Mouse (Mus musculus): Measurements from ENCODE around the gene Pin1rt1. TPM values are rescaled to one million over a fixed set of nuclear protein-coding genes. Genes with fewer than 3 reads are reported as not detected.

Gene Pin1rt1
- polyA plus RNA-seq, 1 experiment = not detected

DNA sequence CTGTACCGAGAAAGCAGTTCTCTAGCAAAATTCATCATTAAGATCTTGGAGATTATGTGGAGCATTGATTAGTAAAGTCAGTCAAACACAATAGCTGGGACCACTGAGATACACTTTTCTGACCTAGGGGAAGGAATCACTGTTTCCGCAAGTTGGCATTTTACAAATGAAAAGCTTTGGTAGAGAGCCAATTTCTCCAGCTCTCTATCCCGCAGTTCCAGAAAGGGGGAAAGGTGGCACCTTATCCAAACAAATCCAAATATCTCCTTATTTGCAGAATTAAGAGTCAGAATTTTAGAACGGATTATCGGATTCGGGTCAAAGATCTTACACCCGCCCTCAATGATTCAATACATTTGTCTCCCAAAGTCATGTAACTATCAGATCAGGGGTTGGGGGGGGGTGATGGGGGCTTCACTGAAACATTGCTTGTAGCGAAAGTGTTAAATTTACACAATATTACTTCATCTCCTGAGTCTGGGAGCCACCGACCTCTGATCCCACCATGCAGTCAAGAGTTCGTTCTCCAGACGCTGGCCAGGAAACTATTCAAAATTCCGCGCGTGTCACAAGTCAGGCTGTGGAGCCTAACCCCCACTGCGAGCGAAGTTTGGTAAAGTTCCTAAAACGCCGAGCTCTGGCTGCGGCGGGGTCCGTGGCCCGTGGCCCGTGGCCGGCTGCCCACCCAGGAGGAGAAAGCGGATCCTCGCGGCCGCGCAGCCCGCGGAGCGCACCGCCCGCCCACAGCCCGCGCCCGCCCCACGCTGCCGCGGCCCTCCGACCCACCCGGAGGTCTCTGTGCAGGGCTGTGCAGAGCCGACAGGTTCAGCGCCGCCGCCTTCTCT lies 25.9 kb upstream of the Pin1rt1 start:
- Histone ChIP-seq H3K27me3 (ENCODE audit: control insufficient read depth) (peaks cover 45% of the 10 kb centered on the region), H3K36me3 (ENCODE audit: control insufficient read depth) (no peaks in the 10 kb centered on the region), H3K9me3 (ENCODE audit: control insufficient read depth, low read length) (no peaks in the 10 kb centered on the region), H3K4me1 (ENCODE audit: control insufficient read depth) (peaks cover 15% of the 10 kb centered on the region), H3K4me3 (replicated peaks) (peak overlapping the region; percentile 69)
- TF ChIP-seq TAL1 (IDR thresholded peaks at IDR 0.05; ENCODE audit: low read length) = no peak
- TF ChIP-seq GATA1 (IDR thresholded peaks at IDR 0.05; ENCODE audit: low read length) = no peak

DNA sequence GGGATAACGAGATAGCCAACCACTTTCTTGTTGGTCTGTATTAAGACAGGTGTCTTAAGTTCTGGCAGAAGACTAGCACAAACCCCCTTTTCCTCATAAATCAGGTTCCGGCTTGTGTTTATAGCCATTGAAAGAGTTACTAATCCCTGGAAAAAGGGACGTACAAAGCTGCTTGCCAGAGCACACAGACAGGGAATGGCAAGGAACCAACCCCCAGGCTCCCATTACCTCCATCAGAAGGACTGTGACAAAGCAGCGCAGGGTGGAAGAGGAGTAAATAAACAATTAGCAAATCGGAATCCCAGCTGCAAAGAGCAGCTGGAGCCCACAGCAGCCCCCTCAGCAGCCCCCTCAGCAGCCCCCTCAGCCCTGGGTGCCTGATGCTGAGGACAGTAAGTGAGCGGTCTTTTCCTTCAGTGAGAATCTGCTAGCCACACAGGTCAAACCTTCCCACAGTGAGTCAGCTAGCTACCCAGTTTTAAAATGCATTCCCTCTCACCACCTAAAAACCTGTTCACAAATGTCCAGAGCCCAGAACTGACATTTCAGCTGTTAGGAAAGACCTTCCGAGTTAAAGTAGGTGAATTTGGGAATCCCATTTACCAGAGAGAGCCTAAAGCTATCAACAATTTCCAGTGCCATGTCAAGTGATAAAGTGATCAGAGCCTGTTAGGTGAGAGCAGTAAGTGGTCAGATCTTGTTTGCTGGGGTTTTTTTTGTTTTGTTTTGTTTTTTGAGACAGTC lies 25.0 kb upstream of the Pin1rt1 start:
- no peak for TF ChIP-seq GATA1 (IDR thresholded peaks at IDR 0.05; ENCODE audit: low read length)
- no peak for TF ChIP-seq TAL1 (IDR thresholded peaks at IDR 0.05; ENCODE audit: low read length)
- H3K27me3 ChIP-seq (ENCODE audit: control insufficient read depth) = peaks cover 45% of the 10 kb centered on the region
- peaks cover 13% of the 10 kb centered on the region for H3K4me1 ChIP-seq (ENCODE audit: control insufficient read depth)
- H3K4me3 ChIP-seq (replicated peaks) = no peak overlapping the region
- no peaks in the 10 kb centered on the region for H3K36me3 ChIP-seq (ENCODE audit: control insufficient read depth)
- H3K9me3 ChIP-seq (ENCODE audit: control insufficient read depth, low read length) = no peaks in the 10 kb centered on the region

DNA sequence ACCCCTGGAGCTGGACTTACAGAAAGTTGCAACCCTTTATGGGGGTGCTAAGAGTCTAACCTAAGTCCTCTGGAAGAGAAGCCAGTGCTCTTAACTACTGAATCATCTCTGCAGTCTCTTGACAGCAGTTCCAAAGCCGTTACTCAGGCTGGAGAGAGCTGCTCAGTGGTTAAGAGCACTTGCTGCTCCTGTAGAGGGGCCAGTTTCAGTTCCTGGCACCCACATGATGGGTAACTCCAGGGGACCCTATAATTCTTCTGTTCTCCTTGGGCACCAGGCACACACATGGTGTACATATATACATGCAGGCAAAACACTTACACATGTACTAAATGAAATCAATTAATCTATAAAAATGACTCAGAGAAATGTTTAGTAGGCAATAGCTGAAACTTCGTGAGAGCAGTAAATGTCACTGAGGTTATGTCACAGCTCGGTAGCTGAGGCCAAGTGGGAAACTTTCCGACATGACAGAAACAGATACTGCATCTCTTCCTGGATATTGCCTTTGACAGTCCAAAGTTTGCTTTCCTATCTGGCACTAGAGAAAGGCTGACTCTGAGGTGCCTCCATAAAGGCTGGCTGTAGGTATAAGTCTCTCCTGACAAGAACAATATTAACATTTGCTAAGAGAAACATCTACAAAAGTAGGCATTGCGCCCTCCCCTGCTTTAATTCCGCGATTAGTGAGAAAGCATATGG lies 24.2 kb upstream of the Pin1rt1 start:
- TF ChIP-seq TAL1 (IDR thresholded peaks at IDR 0.05; ENCODE audit: low read length) (no peak), GATA1 (IDR thresholded peaks at IDR 0.05; ENCODE audit: low read length) (no peak)
- Histone ChIP-seq H3K4me3 (replicated peaks) (no peak overlapping the region), H3K9me3 (ENCODE audit: control insufficient read depth, low read length) (no peaks in the 10 kb centered on the region), H3K4me1 (ENCODE audit: control insufficient read depth) (peaks cover 11% of the 10 kb centered on the region), H3K27me3 (ENCODE audit: control insufficient read depth) (peaks cover 45% of the 10 kb centered on the region), H3K36me3 (ENCODE audit: control insufficient read depth) (no peaks in the 10 kb centered on the region)

DNA sequence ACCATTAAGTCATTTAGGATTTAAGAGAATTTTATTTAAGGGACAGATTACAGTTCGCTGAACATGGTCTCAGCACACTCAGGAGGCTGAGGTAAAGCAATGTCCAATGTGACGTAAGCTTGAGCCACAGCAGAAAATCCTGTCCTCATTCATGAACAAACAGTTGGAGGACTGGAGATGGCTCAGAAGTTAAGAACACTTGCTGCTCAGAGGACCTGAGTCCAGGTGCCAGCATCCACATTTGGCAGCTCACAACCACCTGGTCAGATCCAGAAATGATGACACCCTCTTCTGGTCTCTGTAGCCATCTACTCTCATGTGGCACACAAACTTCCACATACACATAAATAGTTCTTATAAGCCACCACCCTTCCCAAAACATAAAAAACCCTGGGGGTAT lies 23.5 kb upstream of the Pin1rt1 start:
- H3K4me1 ChIP-seq (ENCODE audit: control insufficient read depth) = peaks cover 11% of the 10 kb centered on the region
- H3K27me3 ChIP-seq (ENCODE audit: control insufficient read depth) = peaks cover 43% of the 10 kb centered on the region
- no peaks in the 10 kb centered on the region for H3K9me3 ChIP-seq (ENCODE audit: control insufficient read depth, low read length)
- H3K36me3 ChIP-seq (ENCODE audit: control insufficient read depth) = no peaks in the 10 kb centered on the region
- no peak overlapping the region for H3K4me3 ChIP-seq (replicated peaks)
- TF ChIP-seq TAL1 (IDR thresholded peaks at IDR 0.05; ENCODE audit: low read length) (no peak), GATA1 (IDR thresholded peaks at IDR 0.05; ENCODE audit: low read length) (no peak)

DNA sequence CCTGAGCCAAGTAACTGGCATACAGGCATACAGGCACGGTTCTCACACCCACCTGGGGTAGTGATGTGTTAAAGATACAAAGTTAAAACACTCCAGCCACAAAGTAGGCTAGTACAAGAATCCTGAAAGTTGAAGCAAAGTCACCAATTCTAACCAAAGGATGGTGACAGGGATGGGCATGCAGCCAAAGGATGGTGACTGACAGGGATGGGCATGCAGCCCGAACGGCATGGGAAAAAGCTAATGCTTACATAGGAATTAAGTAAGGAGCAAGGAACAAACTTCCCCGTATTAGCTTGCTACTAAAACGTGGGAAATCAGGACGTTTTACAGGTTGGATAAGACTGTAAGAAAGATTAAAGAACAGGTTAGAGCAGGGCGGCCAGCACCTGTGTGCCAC lies 20.1 kb upstream of the Pin1rt1 start:
- Histone ChIP-seq H3K9me3 (ENCODE audit: control insufficient read depth, low read length) (no peaks in the 10 kb centered on the region), H3K36me3 (ENCODE audit: control insufficient read depth) (no peaks in the 10 kb centered on the region), H3K4me1 (ENCODE audit: control insufficient read depth) (no peaks in the 10 kb centered on the region), H3K27me3 (ENCODE audit: control insufficient read depth) (peaks cover 17% of the 10 kb centered on the region), H3K4me3 (replicated peaks) (no peak overlapping the region)
- TF ChIP-seq TAL1 (IDR thresholded peaks at IDR 0.05; ENCODE audit: low read length) (no peak), GATA1 (IDR thresholded peaks at IDR 0.05; ENCODE audit: low read length) (no peak)

DNA sequence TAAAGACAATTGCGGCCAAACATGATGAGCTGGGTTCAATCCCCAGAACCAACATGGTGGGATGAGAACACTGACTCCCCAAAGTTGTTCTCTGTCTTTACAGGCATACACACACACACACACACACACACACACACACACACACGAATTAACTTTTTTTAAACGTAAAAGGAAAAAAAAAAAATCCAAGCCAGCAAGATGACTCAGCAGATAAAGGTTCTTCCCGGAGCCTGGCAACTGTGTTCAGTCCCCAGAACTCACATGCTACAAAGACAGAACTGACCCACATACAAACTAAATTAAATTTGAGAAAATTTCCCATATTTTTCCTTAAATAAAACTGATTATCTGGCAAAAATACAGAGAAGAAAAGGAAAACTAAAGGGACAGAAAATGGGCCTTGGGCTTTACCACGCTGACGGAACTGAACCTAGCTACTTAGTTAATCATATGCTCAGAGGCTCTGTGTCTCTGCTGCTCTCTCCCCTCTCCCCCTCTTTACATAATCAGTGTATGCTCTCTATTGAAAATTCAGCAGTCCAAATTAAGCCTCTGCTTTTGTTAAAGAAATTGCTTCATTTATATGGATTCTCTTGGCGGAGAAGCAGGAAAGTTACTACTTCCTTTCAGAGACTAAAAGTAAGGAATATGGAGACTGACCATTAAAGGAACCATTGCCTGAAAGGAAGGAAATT lies 16.5 kb upstream of the Pin1rt1 start:
- no peaks in the 10 kb centered on the region for H3K27me3 ChIP-seq (ENCODE audit: control insufficient read depth)
- H3K9me3 ChIP-seq (ENCODE audit: control insufficient read depth, low read length) = no peaks in the 10 kb centered on the region
- H3K4me3 ChIP-seq (replicated peaks) = no peak overlapping the region
- H3K36me3 ChIP-seq (ENCODE audit: control insufficient read depth) = no peaks in the 10 kb centered on the region; the same call in 1 of the 2 replicates
- no peak for TF ChIP-seq GATA1 (IDR thresholded peaks at IDR 0.05; ENCODE audit: low read length)
- TF ChIP-seq TAL1 (IDR thresholded peaks at IDR 0.05; ENCODE audit: low read length) = no peak
- no peaks in the 10 kb centered on the region for H3K4me1 ChIP-seq (ENCODE audit: control insufficient read depth)

DNA sequence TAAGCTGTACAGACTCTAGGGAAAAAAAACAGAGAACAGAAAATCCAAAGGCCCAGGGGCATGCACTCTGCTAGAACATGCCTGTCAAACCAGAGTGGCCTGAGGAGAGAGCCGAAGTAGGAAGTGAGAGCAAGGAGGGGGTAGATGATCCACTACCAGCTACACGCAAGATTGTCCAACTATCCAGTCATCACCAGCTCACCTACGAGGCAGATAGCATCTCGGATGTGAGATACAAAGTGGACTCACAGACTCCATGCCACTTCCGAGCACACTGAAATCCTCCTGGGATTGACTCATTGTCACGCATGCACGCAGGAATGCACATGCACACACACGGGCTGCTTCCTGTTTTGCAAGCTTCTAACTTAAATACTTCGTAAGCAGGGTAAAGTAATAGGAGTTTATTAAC lies 15.9 kb upstream of the Pin1rt1 start:
- no peak overlapping the region for H3K4me3 ChIP-seq (replicated peaks)
- no peaks in the 10 kb centered on the region for H3K9me3 ChIP-seq (ENCODE audit: control insufficient read depth, low read length)
- no peaks in the 10 kb centered on the region for H3K27me3 ChIP-seq (ENCODE audit: control insufficient read depth)
- TF ChIP-seq TAL1 (IDR thresholded peaks at IDR 0.05; ENCODE audit: low read length) = no peak
- TF ChIP-seq GATA1 (IDR thresholded peaks at IDR 0.05; ENCODE audit: low read length) = no peak
- H3K36me3 ChIP-seq (ENCODE audit: control insufficient read depth) = no peaks in the 10 kb centered on the region; the same call in 1 of the 2 replicates
- H3K4me1 ChIP-seq (ENCODE audit: control insufficient read depth) = no peaks in the 10 kb centered on the region

DNA sequence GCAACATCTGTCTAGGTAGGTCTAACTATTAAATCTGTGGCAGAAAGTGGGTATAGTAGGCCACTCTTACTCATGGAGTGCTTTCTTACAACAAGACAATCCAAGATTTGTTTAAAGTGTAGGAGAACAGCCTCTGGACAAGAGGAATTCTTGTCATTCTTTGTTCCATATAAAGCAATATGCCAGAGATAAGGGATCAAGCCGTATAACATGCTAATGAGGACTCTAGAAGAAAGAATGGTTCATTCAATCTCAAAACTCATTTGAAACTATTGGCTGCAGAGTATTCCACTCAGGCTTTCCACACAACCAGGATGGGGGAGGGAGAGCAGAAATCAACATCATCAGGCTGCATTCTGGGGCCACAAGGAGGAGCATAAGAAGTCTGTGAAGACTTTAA lies 11.2 kb upstream of the Pin1rt1 start:
- Histone ChIP-seq H3K4me1 (ENCODE audit: control insufficient read depth) (no peaks in the 10 kb centered on the region), H3K36me3 (ENCODE audit: control insufficient read depth) (no peaks in the 10 kb centered on the region; the same call in 1 of the 2 replicates), H3K4me3 (replicated peaks) (no peak overlapping the region), H3K9me3 (ENCODE audit: control insufficient read depth, low read length) (no peaks in the 10 kb centered on the region), H3K27me3 (ENCODE audit: control insufficient read depth) (no peaks in the 10 kb centered on the region)
- TF ChIP-seq TAL1 (IDR thresholded peaks at IDR 0.05; ENCODE audit: low read length) (no peak), GATA1 (IDR thresholded peaks at IDR 0.05; ENCODE audit: low read length) (no peak)

All from erythroblast, embryonic 14.5 days (primary cell).